Mouse (Mus musculus) ES-E14 (cell line): ENCODE measurements around the gene Apod. TPM values are rescaled to one million over a fixed set of nuclear protein-coding genes. Genes with fewer than 3 reads are reported as not detected.

Experiments
- DNase-seq: peaks from one replicate; pipeline ENCODE4 v3.0.0-alpha.2; 2013; ENCODE audit warnings: low read depth, low spot score
- H3K27ac ChIP-seq: 2 replicates; pipeline ENCODE4 v1.5.1; 2012; ENCODE audit warnings: low read depth, mild to moderate bottlenecking, low read length, moderate library complexity, mixed read lengths; ENCODE audit not compliant: poor library complexity, insufficient read depth, severe bottlenecking
- H3K36me3 ChIP-seq: 2 replicates; pipeline ENCODE4 v1.6.1; 2012; ENCODE audit warnings: mild to moderate bottlenecking, low read length, moderate library complexity, mixed read lengths; ENCODE audit not compliant: control insufficient read depth, poor library complexity, insufficient read depth, severe bottlenecking
- H3K4me1 ChIP-seq, 2 experiments: fragments of 150-350 bp in 1 of 2; sonication (generic) in 1 of 2; 2 replicates each; pipeline ENCODE4 v1.6.1; 2012; ENCODE audit warnings: low read length in 2 of 2, mild to moderate bottlenecking in 1 of 2, mixed read lengths in 1 of 2; ENCODE audit not compliant: control insufficient read depth in 2 of 2, insufficient read depth in 2 of 2, poor library complexity in 1 of 2
- H3K4me3 ChIP-seq, 2 experiments: fragments of 150-350 bp in 1 of 2; sonication (generic) in 1 of 2; 2 replicates each; pipeline ENCODE4 v1.5.1; 2012; ENCODE audit warnings: low read length in 2 of 2, low read depth in 1 of 2, mild to moderate bottlenecking in 1 of 2, mixed read lengths in 1 of 2; ENCODE audit not compliant: insufficient read depth in 1 of 2, poor library complexity in 1 of 2, severe bottlenecking in 1 of 2
- H3K9ac ChIP-seq: 2 replicates; pipeline ENCODE4 v1.6.1; 2012; ENCODE audit warnings: low read depth, mild to moderate bottlenecking, low read length, mixed read lengths; ENCODE audit not compliant: poor library complexity, insufficient read depth, severe bottlenecking
- H3K9me3 ChIP-seq: fragments of 150-350 bp; sonication (generic); 2 replicates; pipeline ENCODE4 v1.6.1; 2012; ENCODE audit warnings: low read depth, mild to moderate bottlenecking, low read length; ENCODE audit not compliant: control insufficient read depth, insufficient read depth
- CHD2 ChIP-seq: IDR thresholded peaks from 2 replicates; pipeline ENCODE4 v1.6.1; 2014; ENCODE audit warnings: mild to moderate bottlenecking, low read depth, low read length, inconsistent platforms
- HCFC1 ChIP-seq: IDR thresholded peaks from 2 replicates; pipeline ENCODE4 v1.6.1; 2012; ENCODE audit warnings: low read length, inconsistent platforms, borderline replicate concordance; ENCODE audit not compliant: insufficient read depth
- MAFK ChIP-seq: IDR thresholded peaks from 2 replicates; pipeline ENCODE4 v1.6.1; 2014; ENCODE audit warnings: mild to moderate bottlenecking, low read depth, low read length, inconsistent platforms; ENCODE audit not compliant: insufficient read depth
- ZC3H11A ChIP-seq: IDR thresholded peaks from 2 replicates; pipeline ENCODE4 v1.6.1; 2012; ENCODE audit warnings: low read depth, mild to moderate bottlenecking, inconsistent platforms, low read length, borderline replicate concordance
- ZNF384 ChIP-seq: IDR thresholded peaks from 2 replicates; pipeline ENCODE4 v1.6.1; 2012; ENCODE audit warnings: low read depth, low read length, inconsistent platforms
- in situ Hi-C, 2 experiments: fragments of 600-800 bp; cut with MboI; formaldehyde crosslinking; loops; one replicate each; pipeline ENCODE4 v1.15.1; 2025; ENCODE audit warnings: low sequenced_read_pairs in 2 of 2, inconsistent platforms in 1 of 2; ENCODE audit not compliant: unreplicated experiment in 2 of 2
- total RNA-seq: library from RNA; depleted of rRNA; stranded (reverse); fragments of 300-350 nt; gene quantifications from 2 replicates; pipeline ENCODE4 v1.2.3, GENCODE M21; 2012; rRNA removed

Gene Apod
- total RNA-seq, 1 experiment: 10.6 TPM

GRCm38 (mm10) chr16:31255685-31256084, 58.9 kb downstream of the Apod start:
- peaks cover 15% of the 10 kb centered on the region for H3K36me3 ChIP-seq
- in situ Hi-C loops: no loop called here
- no peak overlapping the region for H3K4me3 ChIP-seq
- peaks cover 0 to 4% of the 10 kb centered on the region in 2 experiments; a peak in 1 of 4 replicates for H3K4me1 ChIP-seq
- H3K27ac ChIP-seq: peak overlapping the region; percentile 43; the same call in 1 of the 2 replicates
- no peaks in the 10 kb centered on the region for H3K9me3 ChIP-seq
- DNase-seq: no peak
- no peak overlapping the region for H3K9ac ChIP-seq
- no peak for TF ChIP-seq CHD2
- no peak for TF ChIP-seq ZNF384
- TF ChIP-seq ZC3H11A: no peak
- no peak for TF ChIP-seq MAFK
- TF ChIP-seq HCFC1: no peak

DNA sequence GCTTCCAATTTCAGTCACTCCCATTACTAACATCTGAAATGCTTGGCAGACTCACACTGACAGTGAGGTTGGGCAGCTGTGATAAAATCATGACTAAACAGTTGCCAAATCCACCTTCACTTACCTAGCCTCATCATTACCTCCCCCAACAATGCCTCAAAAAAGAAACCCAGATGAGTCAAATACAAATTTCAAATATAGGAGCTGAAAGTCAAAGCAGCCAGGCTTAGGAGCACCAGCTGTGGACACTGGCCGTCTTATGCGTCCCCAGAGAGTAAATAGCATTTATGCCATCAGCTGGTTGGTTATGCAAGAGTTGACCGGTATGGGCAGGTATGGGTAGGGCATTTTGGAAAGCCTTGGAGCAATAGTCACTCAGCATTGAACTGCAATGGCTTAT, 65.2 kb downstream of the Apod start:
- H3K9me3 ChIP-seq: no peaks in the 10 kb centered on the region
- no peaks in the 10 kb centered on the region for H3K4me1 ChIP-seq
- DNase-seq: no peak
- no peak overlapping the region for H3K4me3 ChIP-seq
- TF ChIP-seq ZNF384 (no peak), CHD2 (no peak), MAFK (no peak)
- H3K9ac ChIP-seq: no peak overlapping the region
- H3K36me3 ChIP-seq: no peaks in the 10 kb centered on the region
- H3K27ac ChIP-seq: no peak overlapping the region
- in situ Hi-C loops: no loop called here

- TF ChIP-seq ZNF384: no peak
- Histone ChIP-seq H3K4me1 (no peaks in the 10 kb centered on the region), H3K9ac (no peak overlapping the region), H3K4me3 (no peak overlapping the region), H3K36me3 (no peaks in the 10 kb centered on the region), H3K9me3 (no peaks in the 10 kb centered on the region), H3K27ac (no peak overlapping the region)
- DNase-seq: no peak
- in situ Hi-C loops: no loop called here
These were observed 65.9 kb downstream of the Apod start for GRCm38 (mm10) chr16:31248717-31249116.

GRCm38 (mm10) chr16:31247442-31247841, 67.2 kb downstream of the Apod start:
- in situ Hi-C loops: no loop called here
- H3K4me1 ChIP-seq: no peaks in the 10 kb centered on the region

More at GRCm38 (mm10) chr16:31247442-31247841, 67.2 kb downstream of the Apod start:
- no peaks in the 10 kb centered on the region for H3K9me3 ChIP-seq
- H3K4me3 ChIP-seq: no peak overlapping the region
- no peak overlapping the region for H3K9ac ChIP-seq
- H3K27ac ChIP-seq: no peak overlapping the region
- no peaks in the 10 kb centered on the region for H3K36me3 ChIP-seq
- no peak for DNase-seq
- no peak for TF ChIP-seq CHD2
- no peak for TF ChIP-seq ZC3H11A
- no peak for TF ChIP-seq ZNF384
- no peak for TF ChIP-seq MAFK
- TF ChIP-seq HCFC1: no peak

Other genes starting within 250 kb of the Apod start
- 22.6 and 39.8 TPM in 2 replicates for gene Xxylt1, start 233.4 kb downstream of the Apod start, total RNA-seq
- 23.4 and 23.8 TPM in 2 replicates for gene Acap2, start 113.6 kb downstream of the Apod start, total RNA-seq
- gene Ppp1r2, start 39.5 kb downstream of the Apod start, total RNA-seq: 49.9 and 63.1 TPM in 2 replicates
- gene Bdh1, start 107.5 kb upstream of the Apod start, total RNA-seq: 12.0 and 17.1 TPM in 2 replicates